Mouse (Mus musculus): ENCODE data around the gene Rps18. TPM values are rescaled to one million over a fixed set of nuclear protein-coding genes. Genes with fewer than 3 reads are reported as not detected.

The Rps18 gene
- polyA plus RNA-seq, 1 experiment from 2014 or later: 1,265 TPM

GRCm38 (mm10) chr17:33917656-33918292 is 38.0 kb downstream of the Rps18 start:
- H3K9ac ChIP-seq (ENCODE audit: low read length): no peak overlapping the region
- H3K9me3 ChIP-seq (ENCODE audit: control insufficient read depth, low read length): no peaks in the 10 kb centered on the region
- peaks cover 17% of the 10 kb centered on the region for H3K4me1 ChIP-seq (replicated peaks; ENCODE audit: control insufficient read depth, insufficient read depth, low read length)
- H3K36me3 ChIP-seq (ENCODE audit: control insufficient read depth, insufficient read depth, low read length): peaks cover 9% of the 10 kb centered on the region
- no peaks in the 10 kb centered on the region for H3K27me3 ChIP-seq (ENCODE audit: control insufficient read depth, insufficient read depth, low read length)
- WGBS: 85% methylated on average over 18 of the region's 18 CpGs
- DNase-seq (ENCODE audit: low spot score): no peak
- no peak overlapping the region for H3K4me3 ChIP-seq (ENCODE audit: low read depth, low read length)
- no peak overlapping the region for H3K4me2 ChIP-seq (ENCODE audit: low read depth, low read length, severe bottlenecking)
- no peak for ATAC-seq (replicated peaks; ENCODE audit: low FRiP score)
- H3K27ac ChIP-seq (ENCODE audit: low read depth, low read length): no peak overlapping the region

DNA sequence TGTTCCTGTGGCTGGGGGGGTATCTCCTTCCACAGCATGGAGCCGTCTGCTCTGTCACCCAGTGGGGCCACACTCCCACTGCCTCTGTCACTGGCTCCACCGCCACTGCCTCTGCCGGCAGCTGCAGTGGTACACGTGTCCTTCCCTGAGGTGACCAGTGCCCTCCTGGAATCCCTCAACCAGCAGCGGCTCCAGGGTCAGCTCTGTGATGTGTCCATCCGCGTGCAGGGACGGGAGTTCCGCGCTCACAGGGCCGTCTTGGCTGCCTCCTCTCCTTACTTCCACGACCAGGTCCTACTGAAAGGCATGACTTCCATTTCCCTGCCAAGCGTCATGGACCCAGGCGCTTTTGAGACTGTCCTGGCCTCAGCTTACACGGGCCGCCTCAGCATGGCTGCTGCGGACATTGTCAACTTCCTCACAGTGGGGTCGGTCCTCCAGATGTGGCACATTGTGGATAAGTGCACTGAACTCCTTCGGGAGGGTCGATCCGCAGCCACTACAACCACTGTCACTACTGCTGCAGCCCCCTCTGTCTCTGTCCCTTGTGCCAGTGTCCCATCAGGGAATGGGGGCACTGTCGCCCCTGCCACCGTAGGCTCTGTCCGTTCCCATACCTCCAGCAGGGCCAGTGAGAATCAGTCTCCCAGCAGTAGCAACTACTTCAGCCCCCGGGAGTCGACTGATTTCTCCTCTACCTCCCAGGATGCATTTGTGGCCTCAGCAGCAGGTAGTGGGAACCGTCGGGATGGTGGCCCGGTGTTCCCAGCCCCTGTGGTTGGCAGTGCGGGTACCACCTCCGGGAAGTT is 38.8 kb downstream of the Rps18 start:
- peaks cover 12% of the 10 kb centered on the region for H3K36me3 ChIP-seq (ENCODE audit: control insufficient read depth, insufficient read depth, low read length)
- no peak overlapping the region for H3K27ac ChIP-seq (ENCODE audit: low read depth, low read length)
- no peaks in the 10 kb centered on the region for H3K27me3 ChIP-seq (ENCODE audit: control insufficient read depth, insufficient read depth, low read length)
- H3K9me3 ChIP-seq (ENCODE audit: control insufficient read depth, low read length): no peaks in the 10 kb centered on the region
- peak overlapping the region; percentile 62 for H3K4me2 ChIP-seq (ENCODE audit: low read depth, low read length, severe bottlenecking)
- H3K4me3 ChIP-seq (ENCODE audit: low read depth, low read length): peak overlapping the region; percentile 58
- ATAC-seq (replicated peaks; ENCODE audit: low FRiP score): no peak
- DNase-seq (ENCODE audit: low spot score): no peak
- H3K4me1 ChIP-seq (replicated peaks; ENCODE audit: control insufficient read depth, insufficient read depth, low read length): peaks cover 17% of the 10 kb centered on the region
- H3K9ac ChIP-seq (ENCODE audit: low read length): no peak overlapping the region; the same call in 1 of the 2 replicates
- WGBS: 75% methylated on average over 31 of the region's 31 CpGs

GRCm38 (mm10) chr17:33916294-33916693 is 39.5 kb downstream of the Rps18 start:
- Histone ChIP-seq H3K27ac (ENCODE audit: low read depth, low read length) (peak overlapping the region; percentile 70; the same call in 1 of the 2 replicates), H3K27me3 (ENCODE audit: control insufficient read depth, insufficient read depth, low read length) (no peaks in the 10 kb centered on the region), H3K36me3 (ENCODE audit: control insufficient read depth, insufficient read depth, low read length) (peaks cover 14% of the 10 kb centered on the region), H3K4me1 (replicated peaks; ENCODE audit: control insufficient read depth, insufficient read depth, low read length) (peaks cover 18% of the 10 kb centered on the region), H3K4me3 (ENCODE audit: low read depth, low read length) (peak overlapping the region; percentile 58), H3K9ac (ENCODE audit: low read length) (peak overlapping the region; percentile 64), H3K9me3 (ENCODE audit: control insufficient read depth, low read length) (no peaks in the 10 kb centered on the region), H3K4me2 (ENCODE audit: low read depth, low read length, severe bottlenecking) (peak overlapping the region; percentile 62)
- DNase-seq (ENCODE audit: low spot score) (no peak), ATAC-seq (replicated peaks; ENCODE audit: low FRiP score) (peak; percentile 29; the same call in 1 of the 2 replicates)
- 2% methylated on average over 20 of the region's 20 CpGs for WGBS

- Histone ChIP-seq H3K4me3 (ENCODE audit: low read depth, low read length) (peak within 1 kb of the TSS; percentile 58), H3K4me1 (replicated peaks; ENCODE audit: control insufficient read depth, insufficient read depth, low read length) (peaks cover 18% of the 10 kb centered on the region), H3K9ac (ENCODE audit: low read length) (peak within 1 kb of the TSS; percentile 64), H3K4me2 (ENCODE audit: low read depth, low read length, severe bottlenecking) (peak within 1 kb of the TSS; percentile 62), H3K27ac (ENCODE audit: low read depth, low read length) (peak within 1 kb of the TSS; percentile 70; the same call in 1 of the 2 replicates), H3K9me3 (ENCODE audit: control insufficient read depth, low read length) (no peaks in the 10 kb centered on the region), H3K27me3 (ENCODE audit: control insufficient read depth, insufficient read depth, low read length) (no peaks in the 10 kb centered on the region), H3K36me3 (ENCODE audit: control insufficient read depth, insufficient read depth, low read length) (peaks cover 14% of the 10 kb centered on the region)
- DNase-seq (ENCODE audit: low spot score) (peak; percentile 98), ATAC-seq (replicated peaks; ENCODE audit: low FRiP score) (peak; percentile 91)
- under 1% methylated on average over 34 of the region's 34 CpGs for WGBS
Observed at GRCm38 (mm10) chr17:33915671-33916250, 40.0 kb downstream of the Rps18 start, which contains the start of the genes Tapbp and Zbtb22. TSS of gene Tapbp (plus strand) at chr17:33915899. TSS of gene Zbtb22 (plus strand) at chr17:33915904.

DNA sequence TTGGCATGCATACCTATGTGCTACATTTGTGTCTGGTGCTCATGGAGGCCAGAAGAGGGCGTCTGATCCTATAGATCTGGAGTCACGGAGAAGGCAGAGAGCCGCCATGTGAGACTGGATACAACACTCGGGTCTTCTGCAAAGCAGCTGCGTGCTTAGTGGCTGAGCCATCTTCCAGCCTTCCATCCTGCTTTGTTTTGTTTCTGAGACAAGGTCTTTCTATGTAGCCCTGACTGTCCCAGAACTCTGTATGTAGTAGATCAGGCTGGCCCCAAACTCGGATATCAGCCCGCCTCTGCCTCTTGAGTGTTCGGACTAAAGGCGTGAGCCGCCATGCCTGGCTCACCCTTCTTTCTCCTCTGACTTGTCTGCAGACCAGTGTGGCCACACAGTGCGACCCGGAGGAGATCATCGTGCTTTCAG is 40.8 kb downstream of the Rps18 start:
- Histone ChIP-seq H3K27me3 (ENCODE audit: control insufficient read depth, insufficient read depth, low read length) (no peaks in the 10 kb centered on the region), H3K9me3 (ENCODE audit: control insufficient read depth, low read length) (no peaks in the 10 kb centered on the region), H3K27ac (ENCODE audit: low read depth, low read length) (no peak overlapping the region), H3K36me3 (ENCODE audit: control insufficient read depth, insufficient read depth, low read length) (peaks cover 14% of the 10 kb centered on the region), H3K4me2 (ENCODE audit: low read depth, low read length, severe bottlenecking) (peak overlapping the region; percentile 62), H3K4me3 (ENCODE audit: low read depth, low read length) (no peak overlapping the region; the same call in 1 of the 2 replicates), H3K4me1 (replicated peaks; ENCODE audit: control insufficient read depth, insufficient read depth, low read length) (peaks cover 23% of the 10 kb centered on the region), H3K9ac (ENCODE audit: low read length) (no peak overlapping the region)
- DNase-seq (ENCODE audit: low spot score) (no peak), ATAC-seq (replicated peaks; ENCODE audit: low FRiP score) (no peak)
- 70% methylated on average over 13 of the region's 13 CpGs for WGBS

DNA sequence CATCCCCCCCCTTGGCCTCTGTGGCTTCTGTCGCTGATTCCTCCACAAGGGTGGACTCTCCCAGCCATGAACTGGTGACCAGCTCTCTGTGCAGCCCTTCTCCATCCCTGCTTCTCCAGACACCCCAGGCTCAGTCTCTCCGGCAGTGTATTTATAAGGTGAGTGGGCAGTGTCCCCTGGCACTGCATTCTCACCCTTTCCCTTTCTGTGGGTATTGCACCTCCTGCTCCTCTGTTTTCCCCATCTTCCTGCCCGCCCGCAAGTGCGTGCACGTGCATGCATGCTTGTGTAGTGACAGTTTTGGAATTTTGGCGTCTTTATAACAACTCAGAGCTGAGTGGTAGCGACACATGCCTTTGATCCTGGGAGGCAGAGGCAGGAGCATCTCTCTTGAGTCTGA is 41.9 kb downstream of the Rps18 start:
- Histone ChIP-seq H3K27me3 (ENCODE audit: control insufficient read depth, insufficient read depth, low read length) (no peaks in the 10 kb centered on the region), H3K27ac (ENCODE audit: low read depth, low read length) (no peak overlapping the region), H3K4me2 (ENCODE audit: low read depth, low read length, severe bottlenecking) (no peak overlapping the region), H3K9ac (ENCODE audit: low read length) (no peak overlapping the region), H3K36me3 (ENCODE audit: control insufficient read depth, insufficient read depth, low read length) (peaks cover 14% of the 10 kb centered on the region), H3K4me3 (ENCODE audit: low read depth, low read length) (no peak overlapping the region), H3K4me1 (replicated peaks; ENCODE audit: control insufficient read depth, insufficient read depth, low read length) (peaks cover 16% of the 10 kb centered on the region), H3K9me3 (ENCODE audit: control insufficient read depth, low read length) (no peaks in the 10 kb centered on the region)
- 95% methylated on average over 8 of the region's 8 CpGs for WGBS
- no peak for DNase-seq (ENCODE audit: low spot score)
- ATAC-seq (replicated peaks; ENCODE audit: low FRiP score): no peak

DNA sequence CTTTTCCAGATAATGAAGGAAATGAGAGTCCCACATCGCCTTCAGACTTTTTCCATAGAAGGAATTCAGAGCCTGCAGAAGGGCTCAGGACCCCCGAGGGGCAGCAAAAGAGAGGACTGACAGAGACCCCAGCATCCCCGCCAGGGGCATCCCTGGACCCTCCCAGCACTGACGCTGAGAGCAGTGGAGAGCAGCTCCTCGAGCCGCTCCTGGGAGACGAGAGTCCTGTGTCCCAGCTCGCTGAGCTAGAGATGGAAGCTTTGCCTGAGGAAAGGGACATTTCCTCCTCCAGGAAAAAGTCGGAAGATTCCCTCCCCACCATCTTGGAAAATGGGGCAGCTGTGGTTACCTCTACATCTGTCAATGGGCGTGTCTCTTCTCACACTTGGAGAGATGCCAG is 42.5 kb downstream of the Rps18 start:
- Histone ChIP-seq H3K4me3 (ENCODE audit: low read depth, low read length) (no peak overlapping the region), H3K9ac (ENCODE audit: low read length) (no peak overlapping the region), H3K4me1 (replicated peaks; ENCODE audit: control insufficient read depth, insufficient read depth, low read length) (peaks cover 14% of the 10 kb centered on the region), H3K27me3 (ENCODE audit: control insufficient read depth, insufficient read depth, low read length) (no peaks in the 10 kb centered on the region), H3K36me3 (ENCODE audit: control insufficient read depth, insufficient read depth, low read length) (peaks cover 14% of the 10 kb centered on the region), H3K4me2 (ENCODE audit: low read depth, low read length, severe bottlenecking) (no peak overlapping the region), H3K27ac (ENCODE audit: low read depth, low read length) (no peak overlapping the region), H3K9me3 (ENCODE audit: control insufficient read depth, low read length) (no peaks in the 10 kb centered on the region)
- DNase-seq (ENCODE audit: low spot score): no peak
- ATAC-seq (replicated peaks; ENCODE audit: low FRiP score): no peak
- WGBS: 90% methylated on average over 10 of the region's 10 CpGs

DNA sequence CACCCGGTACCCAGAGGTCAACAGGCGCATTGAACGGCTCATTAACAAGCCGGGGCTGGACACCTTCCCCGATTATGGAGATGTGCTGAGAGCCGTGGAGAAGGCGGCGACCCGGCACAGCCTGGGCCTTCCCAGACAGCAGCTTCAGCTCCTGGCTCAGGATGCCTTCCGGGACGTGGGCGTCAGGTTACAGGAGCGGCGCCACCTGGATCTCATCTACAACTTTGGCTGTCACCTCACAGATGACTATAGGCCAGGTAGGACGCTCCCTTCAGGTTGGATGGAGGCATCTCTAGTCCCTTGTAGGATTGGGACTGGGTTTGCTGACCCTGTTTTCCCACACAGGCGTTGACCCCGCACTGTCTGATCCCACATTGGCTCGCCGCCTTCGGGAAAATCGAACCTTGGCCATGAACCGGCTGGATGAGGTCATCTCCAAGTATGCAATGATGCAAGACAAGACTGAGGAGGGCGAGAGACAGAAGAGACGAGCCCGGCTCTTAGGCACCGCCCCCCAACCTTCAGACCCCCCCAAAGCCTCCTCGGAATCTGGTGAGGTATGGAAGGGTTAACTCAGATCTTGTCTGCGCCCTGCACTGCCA is 43.9 kb downstream of the Rps18 start:
- ATAC-seq (replicated peaks; ENCODE audit: low FRiP score) (no peak), DNase-seq (ENCODE audit: low spot score) (no peak)
- no peaks in the 10 kb centered on the region for H3K9me3 ChIP-seq (ENCODE audit: control insufficient read depth, low read length)
- 93% methylated on average over 28 of the region's 28 CpGs for WGBS
- no peaks in the 10 kb centered on the region for H3K27me3 ChIP-seq (ENCODE audit: control insufficient read depth, insufficient read depth, low read length)
- no peak overlapping the region for H3K9ac ChIP-seq (ENCODE audit: low read length)
- peaks cover 14% of the 10 kb centered on the region for H3K36me3 ChIP-seq (ENCODE audit: control insufficient read depth, insufficient read depth, low read length)
- H3K4me3 ChIP-seq (ENCODE audit: low read depth, low read length): no peak overlapping the region
- no peak overlapping the region for H3K4me2 ChIP-seq (ENCODE audit: low read depth, low read length, severe bottlenecking)
- peaks cover 12% of the 10 kb centered on the region for H3K4me1 ChIP-seq (replicated peaks; ENCODE audit: control insufficient read depth, insufficient read depth, low read length)
- no peak overlapping the region for H3K27ac ChIP-seq (ENCODE audit: low read depth, low read length)

Measured in forebrain, embryonic 11.5 days (tissue).